Mouse (Mus musculus) left cerebral cortex, postnatal 25 days (tissue): ENCODE results near the gene Gm42372. TPM values are rescaled to one million over a fixed set of nuclear protein-coding genes. Genes with fewer than 3 reads are reported as not detected.

Source experiments
- DNase-seq, 2 experiments: peaks; one replicate each; pipeline ENCODE4 v3.0.0; 2022; ENCODE audit warnings: low spot score in 2 of 2, mixed read lengths in 1 of 2
- intact Hi-C: fragments of 180-260 bp; cut with DNase I; formaldehyde crosslinking; loops from one replicate; pipeline ENCODE4 v1.15.1; 2025
- total RNA-seq, 2 experiments: library from RNA; stranded (reverse); gene quantifications; 2 replicates each; pipeline ENCODE4 v1.2.3; 2021

Gene Gm42372
- total RNA-seq, 2 experiments from 2014 or later = 62.3 to 64.9 TPM

GRCm38 (mm10) chr7:16956410-16957265, 26.2 kb upstream of the Gm42372 start:
- intact Hi-C loops = no loop called here
- DNase-seq = peak; percentile 68 to 93

DNA sequence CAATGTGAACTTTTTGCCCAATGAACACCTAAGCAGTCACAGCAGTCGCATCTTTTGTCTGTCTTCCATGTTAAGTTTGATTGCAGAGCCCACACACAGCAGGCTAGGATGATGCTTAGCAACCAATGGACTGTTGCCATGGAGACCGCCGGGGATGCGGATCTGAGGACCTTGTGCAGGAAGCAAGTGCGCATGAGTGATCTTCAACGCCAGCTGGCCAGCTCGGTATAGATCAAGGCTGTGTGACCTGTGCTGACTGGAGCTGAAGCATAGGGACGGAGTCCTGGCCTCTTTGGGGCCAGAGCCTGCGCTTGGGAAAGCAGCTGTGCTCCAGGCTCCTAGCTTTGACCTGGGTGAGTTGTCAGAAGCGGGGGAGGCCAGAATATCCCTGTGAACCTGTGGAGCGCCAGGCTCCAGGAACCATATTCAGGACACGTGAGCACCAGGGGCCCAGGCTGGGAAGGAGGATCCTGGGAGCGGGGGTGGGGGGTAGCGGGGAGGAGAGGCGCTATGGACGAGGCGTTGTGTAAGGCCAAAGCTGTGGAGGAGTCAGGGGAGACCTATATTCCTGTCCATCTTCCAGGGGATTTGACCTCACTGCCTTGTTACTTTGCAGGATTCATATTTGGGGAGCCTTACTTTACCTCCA, 23.2 kb upstream of the Gm42372 start, which contains the start of gene Pnmal1:
Gene Pnmal1, plus strand, starts transcription at position 141 of the 649 bp plus-strand sequence.
- intact Hi-C loops = loop anchor here (2.0 kb wide), 1 partner anchor 19 kb away; no protein-coding TSS in a partner anchor
- DNase-seq = peak; percentile 96 to 98

DNA sequence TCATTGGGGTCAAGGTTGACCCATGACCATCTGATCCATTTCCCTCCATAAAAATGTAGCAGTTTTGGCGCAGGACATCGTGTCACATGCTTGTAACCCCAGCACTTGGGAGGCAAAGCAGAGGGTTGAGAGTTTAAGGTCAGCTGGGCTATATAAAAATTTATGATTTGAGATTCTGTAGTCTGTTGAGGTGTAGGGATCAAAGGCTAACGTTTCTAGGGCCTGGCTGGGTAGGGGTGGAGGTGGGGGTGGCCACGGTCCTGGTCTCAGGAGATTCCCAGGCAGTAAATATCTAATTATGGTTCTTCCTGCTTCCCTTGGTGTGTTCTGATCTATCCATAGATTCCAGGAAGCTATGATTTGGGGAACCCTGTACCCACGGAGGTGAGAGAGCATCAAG, 21.2 kb upstream of the Gm42372 start:
- DNase-seq = no peak
- intact Hi-C loops = loop anchor here (2.0 kb wide), 1 partner anchor 17 kb away; no protein-coding TSS in a partner anchor

DNA sequence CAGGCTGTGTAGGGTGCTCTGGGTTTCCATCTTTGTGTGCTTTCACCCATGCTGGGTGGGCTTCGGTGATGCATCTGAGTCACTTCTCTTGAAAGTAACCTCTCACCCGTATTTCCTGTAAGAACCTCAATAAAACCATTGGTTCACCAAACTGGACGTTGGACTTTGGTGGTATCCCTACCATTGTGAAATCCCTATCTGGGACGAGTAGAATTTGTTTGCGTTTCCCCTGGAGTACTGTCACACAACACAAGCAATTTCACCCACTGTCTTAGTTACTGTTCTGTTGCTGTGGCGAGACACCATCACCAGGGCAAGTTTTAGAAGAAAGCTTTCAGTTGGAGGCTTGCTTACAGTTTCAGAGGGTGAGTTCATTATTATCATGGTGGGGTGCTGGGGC, 14.5 kb upstream of the Gm42372 start:
- DNase-seq = no peak
- intact Hi-C loops = no loop called here

DNA sequence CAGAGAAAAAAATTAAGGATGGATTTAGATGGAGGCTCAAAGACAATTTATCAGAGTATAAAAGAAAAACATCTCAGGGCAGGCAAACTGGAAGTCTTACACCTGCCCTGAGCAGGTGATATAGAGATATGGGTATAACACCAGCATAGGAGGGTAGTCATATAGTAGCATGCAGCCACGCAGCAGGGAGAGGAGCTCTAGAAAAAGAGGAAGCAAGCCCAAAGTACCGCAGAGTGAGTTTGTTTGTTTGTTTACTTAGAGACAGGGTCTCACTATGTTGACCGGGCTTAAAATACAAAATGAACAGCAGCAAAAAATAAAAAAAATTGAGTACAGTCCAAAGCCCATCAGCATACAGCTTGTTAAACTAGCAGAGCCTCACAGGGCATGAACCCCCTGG, 11.7 kb upstream of the Gm42372 start:
- DNase-seq = no peak
- intact Hi-C loops = no loop called here

DNA sequence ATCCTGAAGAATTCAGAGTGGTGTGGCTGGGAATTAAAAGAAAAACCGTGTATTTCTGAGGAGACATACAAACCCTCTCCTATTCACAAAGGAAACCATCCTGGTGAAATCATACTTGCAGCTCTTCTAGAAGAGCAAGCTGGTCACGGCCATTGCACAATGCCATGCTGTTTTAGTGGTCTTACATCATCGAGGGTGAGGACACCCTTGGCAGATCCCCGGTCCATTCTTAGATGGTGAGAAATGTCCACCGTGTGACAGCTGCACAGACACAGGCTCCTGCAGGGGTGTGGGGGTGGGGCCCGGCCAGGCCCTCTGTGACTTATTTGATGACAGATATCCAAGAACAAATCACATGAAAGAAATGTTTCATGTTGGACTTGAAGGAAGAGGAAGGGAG, 8.9 kb upstream of the Gm42372 start:
- intact Hi-C loops = no loop called here
- DNase-seq = no peak

GRCm38 (mm10) chr7:16976298-16976697, 6.6 kb upstream of the Gm42372 start:
- no peak for DNase-seq

DNA sequence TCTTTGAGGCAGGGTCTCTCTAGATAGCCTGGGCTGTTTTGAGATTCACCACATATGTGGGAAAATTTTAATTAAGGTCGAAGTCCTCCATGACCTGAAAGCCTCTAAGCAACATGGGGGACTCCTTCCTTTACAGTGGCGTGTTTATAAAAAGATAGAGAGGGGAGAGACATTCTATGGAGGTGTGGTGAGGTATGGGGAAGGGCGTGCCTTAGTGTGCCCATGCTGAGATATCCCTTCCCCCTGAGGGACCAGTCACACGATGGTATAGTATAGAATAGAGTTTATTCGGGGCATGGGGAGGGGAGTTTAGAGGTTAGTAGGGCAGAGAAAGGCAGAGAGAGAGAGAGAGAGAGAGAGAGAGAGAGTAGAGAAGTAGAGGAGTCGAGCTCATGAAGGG, 4.7 kb upstream of the Gm42372 start:
- intact Hi-C loops = loop anchor here (2.0 kb wide), 1 partner anchor 17 kb away; no protein-coding TSS in a partner anchor
- no peak for DNase-seq

More at GRCm38 (mm10) chr7:16976298-16976697, 6.6 kb upstream of the Gm42372 start:
- intact Hi-C loops = no loop called here

DNA sequence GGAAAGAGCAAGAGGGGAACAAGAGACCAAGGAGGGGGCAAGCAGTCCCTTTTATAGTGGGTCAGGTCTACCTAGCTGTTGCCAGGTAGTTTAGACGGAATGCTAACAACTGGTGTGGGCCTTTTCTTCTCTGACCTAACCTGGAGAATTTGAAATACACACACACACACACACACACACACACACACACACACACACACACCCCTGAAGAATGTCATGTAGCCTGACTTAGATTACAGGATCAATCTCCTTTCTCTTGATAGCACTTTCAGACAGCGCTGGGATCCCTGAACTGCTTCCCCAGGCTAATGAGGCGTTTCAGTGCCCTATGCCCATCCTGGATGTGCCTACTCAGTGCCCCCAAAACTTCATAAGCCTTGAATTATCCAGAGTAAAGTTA, 4.3 kb upstream of the Gm42372 start:
- intact Hi-C loops = loop anchor here (2.0 kb wide), 1 partner anchor 18 kb away; no protein-coding TSS in a partner anchor
- no peak for DNase-seq

- intact Hi-C loops = no loop called here
- DNase-seq = peak in 1 of 2 experiments; percentile 50
Measured at GRCm38 (mm10) chr7:16980348-16980747, 2.5 kb upstream of the Gm42372 start.

- intact Hi-C loops = no loop called here
- DNase-seq = no peak
Measured at GRCm38 (mm10) chr7:16987541-16988149, 4.8 kb downstream of the Gm42372 start.

- intact Hi-C loops = no loop called here
- DNase-seq = no peak
Measured at GRCm38 (mm10) chr7:16988405-16988804, 5.5 kb downstream of the Gm42372 start.

GRCm38 (mm10) chr7:16990006-16990744, 7.3 kb downstream of the Gm42372 start:
- no peak for DNase-seq
- intact Hi-C loops = no loop called here

- intact Hi-C loops = no loop called here
- DNase-seq = no peak
Measured at GRCm38 (mm10) chr7:16991681-16992450, 9.0 kb downstream of the Gm42372 start.

DNA sequence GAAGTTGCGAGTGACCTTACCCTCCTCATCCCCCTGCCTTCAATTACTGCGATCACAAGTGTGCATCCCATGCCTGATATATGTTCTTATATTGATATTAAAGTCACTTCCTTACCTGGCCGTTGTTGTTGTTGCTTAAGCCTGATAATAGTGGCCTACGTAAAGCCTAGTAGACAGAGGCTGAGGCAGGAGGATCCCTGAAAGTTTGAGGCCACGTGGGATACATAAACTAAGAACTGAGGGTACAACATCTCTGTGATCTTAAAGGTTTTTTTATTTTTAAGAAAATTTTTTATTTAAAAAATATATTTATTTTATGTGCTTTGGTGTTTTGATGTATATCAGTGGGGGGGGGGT, 9.5 kb downstream of the Gm42372 start, which contains the start of gene Ccdc8:
Gene Ccdc8, plus strand, starts transcription at position 258 of the 357 bp plus-strand sequence.
- intact Hi-C loops = no loop called here
- DNase-seq = no peak

- no peak for DNase-seq
- intact Hi-C loops = no loop called here
Measured at GRCm38 (mm10) chr7:16993651-16994399, 10.9 kb downstream of the Gm42372 start.

- DNase-seq = no peak
- intact Hi-C loops = no loop called here
Measured at GRCm38 (mm10) chr7:16994400-16994799, 11.5 kb downstream of the Gm42372 start.

DNA sequence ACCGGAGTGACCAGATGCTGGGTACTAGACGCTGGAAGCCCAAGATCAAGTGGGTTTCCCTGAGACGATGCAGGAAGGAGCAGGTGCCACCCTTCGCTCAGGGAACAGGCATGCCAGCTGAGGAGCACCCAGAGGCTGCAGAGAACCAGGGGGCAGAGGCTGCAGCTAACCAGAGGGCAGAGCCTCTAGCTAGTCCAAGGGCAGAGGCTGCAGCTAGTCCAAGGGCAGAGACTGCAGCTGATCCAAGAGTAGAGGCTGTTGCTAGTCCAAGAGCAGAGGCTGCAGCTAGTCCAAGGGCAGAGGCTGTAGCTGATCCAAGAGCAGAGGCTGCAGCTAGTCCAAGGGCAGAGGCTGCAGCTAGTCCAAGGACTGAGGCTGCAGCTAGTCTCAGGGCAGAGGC, 12.5 kb downstream of the Gm42372 start:
- no peak for DNase-seq
- intact Hi-C loops = no loop called here
